In genomic region chr16:3983146-3983700, GRCm38 (mm10) we compare ENCODE assay signal across 1 mouse cellular context.
TF ChIP-seq lines count a peak whose summit lies in the region.

No protein-coding gene starts in this region.

TF ChIP-seq in CH12.LX, 34 proteins besides CTCF, POLR2A, EP300 and RAD21:
- peak; percentile 59; the same call in 1 of the 2 replicates for TF ChIP-seq MYC (IDR thresholded peaks at IDR 0.05; ENCODE audit: low read depth, low read length)
- peak; percentile 59; the same call in 1 of the 2 replicates for TF ChIP-seq MAX (IDR thresholded peaks at IDR 0.05; ENCODE audit: low read length)
- no peak for TF ChIP-seq KAT2A (IDR thresholded peaks at IDR 0.05; ENCODE audit: insufficient replicate concordance, low read length)
- no peak for TF ChIP-seq BHLHE40 (IDR thresholded peaks at IDR 0.05; ENCODE audit: low read depth, low read length)
- no peak for TF ChIP-seq PAX5 (IDR thresholded peaks at IDR 0.05; ENCODE audit: low read length)
